ENCODE assay signal across 8 mouse cellular contexts in the genomic region with DNA sequence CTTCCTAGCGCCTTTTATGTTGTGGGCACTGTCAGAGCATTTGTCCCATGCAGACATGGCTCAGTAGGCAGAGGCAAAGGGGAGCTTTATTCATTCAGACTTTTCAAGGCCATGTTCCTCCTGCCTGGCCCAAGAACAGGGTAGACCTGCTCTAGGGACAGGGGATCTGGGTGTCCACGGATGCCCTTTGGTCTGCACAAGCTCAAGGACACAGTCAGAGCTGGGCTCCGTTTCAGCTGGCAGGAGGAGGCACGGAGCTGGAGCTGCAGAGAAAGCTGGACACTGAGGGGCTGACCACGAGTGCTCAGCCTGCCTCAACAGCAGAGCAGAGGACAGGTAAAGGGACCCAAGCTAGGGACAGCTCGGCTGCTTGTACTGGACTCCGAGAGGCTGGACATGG. TPM values are rescaled to one million over a fixed set of nuclear protein-coding genes. Genes with fewer than 3 reads are reported as not detected.
DNase-seq lines count a peak whose midpoint lies in the region; ATAC-seq and TF ChIP-seq lines count a peak whose summit lies in the region.

No protein-coding gene starts in this region.

- intact Hi-C loops in left cerebral cortex, postnatal 4 days (cut with DNase I) = no loop called here

- no peak for TF ChIP-seq EP300 in stomach, postnatal 0 days (optimal IDR thresholded peaks at IDR 0.05)

- TF ChIP-seq CTCF in stomach, postnatal 0 days (IDR thresholded peaks at IDR 0.05; ENCODE audit: low read depth) = no peak

- no peak for ATAC-seq in stomach, embryonic 16.5 days (ENCODE audit: insufficient read depth, low FRiP score)
- ATAC-seq in stomach, postnatal 0 days (ENCODE audit: low FRiP score, low TSS enrichment) = no peak; the same call in 1 of the 2 replicates

- no peaks in the 10 kb centered on the region for H3K27me3 ChIP-seq in stomach, embryonic 16.5 days (ENCODE audit: control insufficient read depth, insufficient read depth, low read length)
- no peaks in the 10 kb centered on the region for H3K27me3 ChIP-seq in stomach, postnatal 0 days (ENCODE audit: control insufficient read depth, insufficient read depth, low read length)

- H3K4me2 ChIP-seq in stomach, embryonic 16.5 days (ENCODE audit: low read depth, low read length) = no peak overlapping the region
- no peak overlapping the region for H3K4me2 ChIP-seq in stomach, postnatal 0 days (replicated peaks; ENCODE audit: low read depth)

- H3K4me1 ChIP-seq in stomach, embryonic 16.5 days (ENCODE audit: control insufficient read depth, insufficient read depth, low read length) = peaks cover 8% of the 10 kb centered on the region
- H3K4me1 ChIP-seq in stomach, postnatal 0 days (replicated peaks; ENCODE audit: control insufficient read depth, insufficient read depth) = peaks cover 14% of the 10 kb centered on the region

- peak; percentile 70 to 74 for DNase-seq in cerebellum, postnatal 10 days
- DNase-seq in cerebellum, adult 9-10 months = no peak
- no peak for DNase-seq in stomach, postnatal 0 days (ENCODE audit: low spot score)
- DNase-seq in heart, postnatal 4 days = peak; percentile 66
- DNase-seq in embryo, embryonic 9.5 days (ENCODE audit: extremely low spot score) = no peak
- DNase-seq in natural killer cell, adult 2 months (ENCODE audit: low spot score in 2 of 2) = no peak
- no peak for DNase-seq in left cerebral cortex, postnatal 4 days

- no peaks in the 10 kb centered on the region for H3K9me3 ChIP-seq in stomach, embryonic 16.5 days (replicated peaks; ENCODE audit: control insufficient read depth, low read length)
- H3K9me3 ChIP-seq in stomach, postnatal 0 days (ENCODE audit: control insufficient read depth, low read length) = no peaks in the 10 kb centered on the region

- no peak overlapping the region for H3K9ac ChIP-seq in stomach, embryonic 16.5 days (ENCODE audit: low read length)
- no peak overlapping the region for H3K9ac ChIP-seq in stomach, postnatal 0 days (ENCODE audit: low read length)

- H3K36me3 ChIP-seq in stomach, embryonic 16.5 days (ENCODE audit: control insufficient read depth, insufficient read depth, low read length) = no peaks in the 10 kb centered on the region
- H3K36me3 ChIP-seq in stomach, postnatal 0 days (ENCODE audit: control insufficient read depth, insufficient read depth, low read length) = no peaks in the 10 kb centered on the region

- H3K27ac ChIP-seq in stomach, embryonic 16.5 days (ENCODE audit: low read length) = peak overlapping the region; percentile 14; the same call in 1 of the 2 replicates
- no peak overlapping the region for H3K27ac ChIP-seq in stomach, postnatal 0 days (replicated peaks)

- WGBS in stomach, embryonic 16.5 days = 86% methylated on average over 7 of the region's 7 CpGs
- 83% methylated on average over 7 of the region's 7 CpGs for WGBS in stomach, postnatal 0 days

- no peak overlapping the region for H3K4me3 ChIP-seq in stomach, embryonic 16.5 days (replicated peaks; ENCODE audit: low read length)
- H3K4me3 ChIP-seq in stomach, postnatal 0 days (ENCODE audit: low read depth, low read length) = no peak overlapping the region

RNA-seq across cellular contexts. Expression of a gene that starts 46.8 kb away (rescaled TPM):
- polyA plus RNA-seq in stomach, embryonic 16.5 days (2015; fragmentation: Nextera tagmentation; extraction: Ambion mirVana) = 17.0 and 17.7 TPM in 2 replicates
- 11.1 and 12.1 TPM in 2 replicates for polyA plus RNA-seq in stomach, postnatal 0 days (2015; fragmentation: Nextera tagmentation; extraction: Ambion mirVana)
- 10 to 100 TPM; 42.1 to 45.9 TPM for total RNA-seq in heart, postnatal 4 days (2021)
- 10 to 100 TPM; 61.7 to 63.2 TPM for total RNA-seq in left cerebral cortex, postnatal 4 days (2021)

Comparison
In these comparisons a context has a peak if more than half of its experiments do, and no peak if none do; other contexts are left out.
1. DNase-seq: peak in cerebellum, postnatal 10 days (2 of 2) and heart, postnatal 4 days (single experiment); none in cerebellum, adult 9-10 months (single experiment), stomach, postnatal 0 days (single experiment), embryo, embryonic 9.5 days (single experiment), natural killer cell, adult 2 months (0 of 2) and left cerebral cortex, postnatal 4 days (single experiment).